Mouse (Mus musculus) liver, postnatal 0 days (tissue): ENCODE measurements around the gene Fkbp15.

Experiments
- CTCF ChIP-seq: sonication (generic); IDR thresholded peaks from 2 replicates; pipeline ENCODE4 v1.5.1; 2016; ENCODE audit warnings: antibody characterized with exemption, low read depth
- EP300 ChIP-seq: IDR thresholded peaks from 2 replicates; pipeline ENCODE4 v1.6.1; 2016; ENCODE audit warnings: antibody characterized with exemption, low read depth, mild to moderate bottlenecking

DNA sequence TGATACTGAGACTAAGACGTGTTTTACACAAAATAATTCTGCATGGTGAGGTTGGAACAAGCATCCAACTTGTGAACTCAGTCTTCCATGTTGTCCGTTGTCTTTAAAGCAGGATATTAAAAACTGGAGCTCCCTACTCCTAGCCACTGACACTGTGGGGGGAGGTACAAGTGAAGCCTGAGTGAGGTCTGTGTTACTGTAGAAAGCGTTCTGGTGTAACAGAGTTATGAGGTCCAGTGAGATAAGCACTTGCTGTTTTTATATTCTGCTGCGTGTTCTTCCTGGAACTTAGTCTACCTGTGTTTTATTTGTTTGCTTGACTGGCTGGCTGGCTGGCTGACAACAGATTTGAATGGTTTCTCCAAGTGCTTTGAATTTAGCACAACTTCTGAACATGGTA is 14.0 kb upstream of the Fkbp15 start:
- TF ChIP-seq CTCF (no peak), EP300 (no peak)
